Mouse (Mus musculus) megakaryocyte, embryonic 14.5 days (primary cell): ENCODE results near the gene Tnfaip8l1. TPM values are rescaled to one million over a fixed set of nuclear protein-coding genes. Genes with fewer than 3 reads are reported as not detected.

Experiments used
- H3K27me3 ChIP-seq: replicated peaks from 2 replicates; pipeline ENCODE3; 2012; ENCODE audit warnings: inconsistent platforms
- H3K36me3 ChIP-seq: replicated peaks from 2 replicates; pipeline ENCODE3; 2012; ENCODE audit warnings: low read length, inconsistent platforms, mixed read lengths
- H3K4me1 ChIP-seq: 2 replicates; pipeline ENCODE4 v1.6.1; 2012; ENCODE audit warnings: inconsistent platforms
- H3K4me3 ChIP-seq: replicated peaks from 2 replicates; pipeline ENCODE3; 2012; ENCODE audit warnings: moderate library complexity, mild to moderate bottlenecking, inconsistent platforms
- H3K9me3 ChIP-seq: 2 replicates; pipeline ENCODE4 v1.6.1; 2012; ENCODE audit warnings: inconsistent platforms
- FLI1 ChIP-seq: IDR thresholded peaks from 2 replicates; pipeline ENCODE4 v1.6.1; 2012; ENCODE audit warnings: low read length, inconsistent platforms, mixed read lengths
- GATA1 ChIP-seq: IDR thresholded peaks from 3 replicates; pipeline ENCODE4 v1.6.1; 2012; ENCODE audit warnings: mixed read lengths, low read length, inconsistent platforms, borderline replicate concordance
- polyA plus RNA-seq: library from polyadenylated mRNA; stranded (reverse); fragments of >175 nt; gene quantifications from 2 replicates; pipeline ENCODE4 v1.2.3, GENCODE M21; 2012; ENCODE audit warnings: low replicate concordance; ENCODE audit not compliant: insufficient read depth

The Tnfaip8l1 gene
- polyA plus RNA-seq, 1 experiment = 3.0 TPM

DNA sequence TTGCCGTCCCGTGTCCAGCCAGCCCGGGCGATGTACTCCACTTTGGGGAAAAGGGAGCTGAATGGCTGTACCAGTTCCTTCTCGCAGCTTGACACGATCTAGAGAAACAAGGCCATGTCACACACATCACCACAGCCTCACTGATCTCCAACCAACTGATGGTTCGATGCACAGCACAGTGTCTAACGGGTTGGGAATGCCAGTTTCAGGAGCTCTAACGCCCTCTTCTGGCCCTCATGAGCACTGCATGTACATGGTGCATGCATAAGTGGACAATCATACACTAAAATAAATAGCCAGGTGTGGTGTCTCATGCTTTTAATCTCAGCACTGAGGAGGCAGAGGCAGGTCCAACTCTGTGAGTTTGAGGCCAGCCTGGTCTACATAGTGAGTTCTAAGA, 38.3 kb downstream of the Tnfaip8l1 start:
- no peak for TF ChIP-seq FLI1
- no peak for TF ChIP-seq GATA1
- no peak overlapping the region for H3K4me3 ChIP-seq
- peaks cover 18% of the 10 kb centered on the region for H3K4me1 ChIP-seq
- peaks cover 5% of the 10 kb centered on the region for H3K9me3 ChIP-seq
- H3K36me3 ChIP-seq = peaks cover 98% of the 10 kb centered on the region
- no peaks in the 10 kb centered on the region for H3K27me3 ChIP-seq

DNA sequence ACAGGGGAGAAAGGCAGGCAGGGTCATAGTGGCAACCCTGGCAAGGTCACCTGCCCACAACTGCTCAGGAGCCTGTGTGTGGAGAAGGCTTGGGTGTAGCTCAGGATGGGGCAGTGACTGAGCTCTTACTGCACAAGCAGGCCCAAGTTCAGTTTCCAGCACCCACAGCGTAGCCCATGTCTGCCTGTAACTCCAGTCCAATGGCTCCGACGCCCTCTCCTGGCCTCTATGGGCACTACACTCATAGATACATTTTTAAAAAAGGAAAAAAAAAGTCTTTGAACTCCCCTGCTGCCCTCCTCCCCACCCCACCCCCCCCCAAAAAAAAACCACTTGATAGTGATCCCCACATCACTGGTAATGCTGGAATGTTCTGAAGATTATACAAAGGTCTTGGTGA, 39.4 kb downstream of the Tnfaip8l1 start:
- H3K4me3 ChIP-seq = no peak overlapping the region
- peaks cover 18% of the 10 kb centered on the region for H3K4me1 ChIP-seq
- TF ChIP-seq GATA1 (no peak), FLI1 (no peak)
- peaks cover 98% of the 10 kb centered on the region for H3K36me3 ChIP-seq
- H3K9me3 ChIP-seq = peaks cover 5% of the 10 kb centered on the region
- no peaks in the 10 kb centered on the region for H3K27me3 ChIP-seq

DNA sequence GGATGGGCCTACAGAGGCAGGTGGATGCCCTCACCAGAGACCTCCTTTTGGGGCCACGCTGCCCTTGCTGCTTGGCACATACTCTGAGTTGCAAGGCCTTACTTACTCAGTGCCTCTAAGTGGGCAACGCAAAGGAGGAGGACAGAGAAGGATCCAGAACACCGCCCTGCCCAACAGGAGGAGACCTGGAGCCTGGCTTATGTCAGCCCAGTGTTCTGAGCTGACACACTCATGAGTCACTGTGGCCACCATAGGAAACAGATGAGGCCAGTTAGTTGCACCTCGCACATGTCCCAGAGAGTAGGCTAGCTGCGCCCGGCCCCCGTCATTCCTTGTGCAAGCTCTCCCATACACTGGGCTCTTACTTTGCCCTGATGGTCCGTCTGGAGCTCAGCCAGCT, 40.2 kb downstream of the Tnfaip8l1 start:
- no peak for TF ChIP-seq GATA1
- TF ChIP-seq FLI1 = no peak
- H3K36me3 ChIP-seq = peaks cover 98% of the 10 kb centered on the region
- no peaks in the 10 kb centered on the region; the same call in 1 of the 2 replicates for H3K9me3 ChIP-seq
- H3K4me1 ChIP-seq = peaks cover 18% of the 10 kb centered on the region
- no peaks in the 10 kb centered on the region for H3K27me3 ChIP-seq
- no peak overlapping the region for H3K4me3 ChIP-seq

DNA sequence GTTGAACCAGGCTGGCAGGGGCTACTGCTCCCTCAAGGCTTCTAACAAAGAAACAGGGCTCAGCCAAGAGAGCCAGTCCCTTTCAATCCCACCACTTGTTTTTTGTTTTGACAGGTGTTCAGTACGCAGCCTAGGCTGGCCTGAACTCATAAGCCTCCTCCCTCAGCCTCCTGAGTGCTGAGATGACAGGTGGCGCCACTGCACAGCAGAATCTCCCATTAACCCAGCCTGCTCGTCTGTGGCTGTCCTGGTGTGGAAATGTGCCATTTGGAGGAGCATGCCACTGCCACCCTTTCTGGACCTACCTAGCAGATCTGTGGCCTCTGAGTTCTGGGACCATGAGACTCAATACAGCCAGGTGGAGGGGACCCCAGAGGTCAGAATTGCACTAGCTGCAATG, 41.5 kb downstream of the Tnfaip8l1 start:
- Histone ChIP-seq H3K4me1 (peaks cover 19% of the 10 kb centered on the region), H3K4me3 (no peak overlapping the region), H3K27me3 (no peaks in the 10 kb centered on the region), H3K9me3 (no peaks in the 10 kb centered on the region), H3K36me3 (peaks cover 98% of the 10 kb centered on the region)
- no peak for TF ChIP-seq GATA1
- no peak for TF ChIP-seq FLI1

DNA sequence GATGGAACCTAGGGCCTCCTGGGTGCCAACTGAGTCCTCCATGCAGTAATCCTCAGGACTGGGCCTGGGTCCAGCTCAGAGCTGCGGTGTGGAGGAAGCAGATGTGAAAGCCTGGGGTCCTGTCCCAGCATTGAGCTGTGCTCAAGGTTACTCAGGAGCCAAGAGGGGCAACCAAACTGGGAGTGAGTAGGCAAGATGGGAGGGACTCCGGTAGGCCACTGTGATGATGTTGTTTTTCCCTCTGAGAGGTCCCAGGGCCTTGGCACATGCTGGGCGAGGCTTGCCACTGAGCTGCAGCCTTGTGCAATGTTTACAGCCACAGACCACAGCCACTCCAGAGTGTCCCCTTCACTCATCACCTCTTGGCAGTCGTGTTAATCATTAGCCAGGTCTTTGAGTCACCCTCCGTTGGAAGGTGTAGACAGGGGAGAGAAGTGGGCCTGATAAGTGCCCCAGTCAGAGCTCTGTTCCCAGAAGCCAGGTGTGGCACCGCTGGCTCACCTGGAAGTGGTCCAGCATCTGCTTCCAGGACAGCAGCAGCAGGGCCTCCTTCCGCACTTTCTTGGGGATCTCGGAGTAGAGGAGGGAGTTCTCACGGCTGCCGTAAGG, 44.1 kb downstream of the Tnfaip8l1 start:
- Histone ChIP-seq H3K4me3 (no peak overlapping the region), H3K4me1 (peaks cover 37% of the 10 kb centered on the region), H3K36me3 (peaks cover 100% of the 10 kb centered on the region), H3K27me3 (no peaks in the 10 kb centered on the region), H3K9me3 (no peaks in the 10 kb centered on the region)
- TF ChIP-seq GATA1 (no peak), FLI1 (no peak)

DNA sequence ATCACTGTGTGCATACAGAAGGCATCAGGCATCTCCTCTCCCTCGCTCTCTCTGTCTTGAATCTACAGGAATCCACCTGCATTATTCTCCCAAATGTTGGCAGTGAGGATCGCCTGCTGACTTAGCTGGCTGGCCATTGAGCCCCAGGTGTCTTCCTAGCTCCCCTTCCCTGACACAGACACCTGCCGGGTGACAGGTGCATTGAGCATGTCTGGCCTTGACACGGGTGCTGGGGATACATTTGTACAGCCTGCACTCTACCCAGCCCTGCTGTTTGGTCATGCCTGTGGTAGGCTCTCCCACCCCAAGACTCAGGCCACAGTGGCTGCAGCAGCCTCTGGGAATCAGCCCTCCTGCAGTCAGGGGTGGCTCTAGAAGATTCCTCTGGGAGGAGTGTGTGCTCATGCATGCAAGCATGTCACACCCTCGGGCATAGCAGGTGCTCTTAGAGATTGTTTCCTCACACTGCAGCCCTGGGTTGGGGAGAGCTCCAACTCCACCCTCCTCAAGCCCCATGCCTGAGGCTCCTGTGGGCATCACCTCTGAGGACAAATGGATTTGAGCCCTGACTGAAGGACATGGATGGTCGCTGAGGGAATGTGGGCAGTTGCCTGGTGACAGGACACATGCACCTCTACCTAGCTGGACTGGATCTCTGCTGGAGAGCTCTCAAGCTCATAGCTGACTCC, 44.9 kb downstream of the Tnfaip8l1 start:
- peaks cover 41% of the 10 kb centered on the region for H3K4me1 ChIP-seq
- no peaks in the 10 kb centered on the region for H3K27me3 ChIP-seq
- peaks cover 100% of the 10 kb centered on the region for H3K36me3 ChIP-seq
- no peak overlapping the region for H3K4me3 ChIP-seq
- no peak for TF ChIP-seq FLI1
- TF ChIP-seq GATA1 = no peak
- H3K9me3 ChIP-seq = no peaks in the 10 kb centered on the region

DNA sequence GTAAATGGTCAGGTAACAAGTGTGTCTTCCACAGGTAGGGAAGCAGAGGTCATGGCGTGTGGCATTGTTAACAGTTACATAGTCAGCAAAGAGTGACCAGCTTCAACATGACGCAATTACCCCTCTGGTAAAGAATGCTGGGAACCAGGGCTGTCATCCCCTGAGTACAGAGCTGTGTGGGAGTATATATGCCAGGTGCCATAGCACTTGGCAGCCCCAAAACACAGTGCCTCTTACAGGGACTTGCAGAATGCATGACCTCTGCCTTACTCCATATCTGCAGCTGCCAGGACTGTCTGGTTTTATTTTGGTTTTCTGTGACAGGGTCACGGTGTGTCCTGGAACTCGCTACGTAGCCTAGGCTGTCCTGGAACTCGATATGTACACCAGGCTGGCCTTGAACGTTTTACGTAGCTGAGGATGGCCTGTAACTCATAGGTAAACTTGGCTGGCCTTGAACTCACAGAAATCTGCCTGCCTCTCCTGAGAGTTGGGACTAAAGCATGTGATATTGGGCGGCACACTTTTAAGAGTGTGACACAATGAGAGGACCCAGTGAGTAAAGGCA, 45.8 kb downstream of the Tnfaip8l1 start:
- no peak overlapping the region for H3K4me3 ChIP-seq
- peaks cover 98% of the 10 kb centered on the region for H3K36me3 ChIP-seq
- TF ChIP-seq GATA1 = no peak
- no peak for TF ChIP-seq FLI1
- H3K9me3 ChIP-seq = no peaks in the 10 kb centered on the region
- H3K27me3 ChIP-seq = no peaks in the 10 kb centered on the region
- peaks cover 41% of the 10 kb centered on the region for H3K4me1 ChIP-seq

DNA sequence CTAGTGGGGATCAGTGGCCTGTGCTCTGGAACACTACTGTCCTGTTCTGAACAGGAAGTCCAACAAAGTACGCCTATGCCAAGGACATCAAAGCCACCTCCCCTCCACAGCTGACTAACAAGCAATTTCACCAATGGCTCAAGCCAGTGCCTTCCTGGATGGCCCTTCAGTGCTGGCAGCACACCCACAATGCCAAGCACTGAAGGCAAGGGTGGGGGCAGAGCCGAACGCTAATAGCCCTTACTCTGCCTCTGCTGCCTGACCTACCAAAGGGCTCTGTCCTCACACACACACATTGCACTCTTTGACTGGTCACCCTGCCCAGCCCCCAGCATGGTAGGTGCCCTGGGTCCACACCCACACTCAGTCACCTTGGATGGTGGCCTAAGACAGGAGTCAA, 46.5 kb downstream of the Tnfaip8l1 start:
- peaks cover 94% of the 10 kb centered on the region for H3K36me3 ChIP-seq
- H3K4me3 ChIP-seq = no peak overlapping the region
- H3K27me3 ChIP-seq = no peaks in the 10 kb centered on the region
- H3K4me1 ChIP-seq = peaks cover 45% of the 10 kb centered on the region
- TF ChIP-seq GATA1 (no peak), FLI1 (no peak)
- no peaks in the 10 kb centered on the region for H3K9me3 ChIP-seq

DNA sequence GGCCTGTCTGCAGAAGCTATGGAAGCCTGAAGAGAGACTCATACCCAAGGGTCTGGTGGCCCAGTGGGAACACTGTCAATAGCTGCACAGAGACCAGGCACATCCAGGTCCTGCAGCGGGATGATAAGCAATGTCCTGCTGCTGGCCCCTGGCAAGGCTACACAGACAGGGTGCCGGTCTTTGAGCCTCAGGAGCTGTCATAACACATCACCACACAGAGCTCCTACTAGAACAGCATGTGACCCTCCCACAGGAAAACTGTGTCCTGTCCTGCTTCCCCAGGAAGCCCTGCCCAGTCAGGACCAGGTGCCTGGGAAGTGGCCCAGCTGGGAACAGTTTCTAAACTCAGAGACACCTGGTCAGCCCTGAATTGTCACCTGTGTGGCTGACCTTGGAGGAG, 48.8 kb downstream of the Tnfaip8l1 start:
- Histone ChIP-seq H3K4me1 (peaks cover 63% of the 10 kb centered on the region), H3K9me3 (no peaks in the 10 kb centered on the region), H3K4me3 (no peak overlapping the region), H3K27me3 (no peaks in the 10 kb centered on the region), H3K36me3 (peaks cover 92% of the 10 kb centered on the region)
- TF ChIP-seq FLI1 = no peak
- TF ChIP-seq GATA1 = no peak

DNA sequence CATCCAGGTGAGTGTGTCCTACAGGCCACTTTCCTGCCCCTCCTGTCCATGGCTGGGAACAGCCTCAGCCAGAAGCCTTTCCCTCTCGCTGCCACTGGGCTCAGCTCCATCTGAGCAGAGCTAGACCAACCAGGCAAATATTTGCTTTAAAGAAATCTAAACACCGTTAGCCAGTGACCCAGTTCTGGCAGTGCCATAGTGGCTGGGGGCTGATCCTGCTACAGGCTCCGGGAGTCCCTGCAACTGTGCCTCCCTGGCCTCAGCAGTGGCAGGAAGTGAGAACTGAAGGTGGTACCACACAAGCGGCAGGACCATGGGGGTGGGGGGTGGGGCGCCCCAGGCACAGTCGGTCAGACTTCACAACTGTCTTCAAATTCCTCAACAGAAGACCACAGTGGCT, 50.4 kb downstream of the Tnfaip8l1 start:
- H3K4me3 ChIP-seq = peak overlapping the region; percentile 34
- no peaks in the 10 kb centered on the region for H3K27me3 ChIP-seq
- H3K9me3 ChIP-seq = no peaks in the 10 kb centered on the region
- peaks cover 85% of the 10 kb centered on the region for H3K36me3 ChIP-seq
- peaks cover 79% of the 10 kb centered on the region for H3K4me1 ChIP-seq
- TF ChIP-seq GATA1 = no peak
- TF ChIP-seq FLI1 = no peak

DNA sequence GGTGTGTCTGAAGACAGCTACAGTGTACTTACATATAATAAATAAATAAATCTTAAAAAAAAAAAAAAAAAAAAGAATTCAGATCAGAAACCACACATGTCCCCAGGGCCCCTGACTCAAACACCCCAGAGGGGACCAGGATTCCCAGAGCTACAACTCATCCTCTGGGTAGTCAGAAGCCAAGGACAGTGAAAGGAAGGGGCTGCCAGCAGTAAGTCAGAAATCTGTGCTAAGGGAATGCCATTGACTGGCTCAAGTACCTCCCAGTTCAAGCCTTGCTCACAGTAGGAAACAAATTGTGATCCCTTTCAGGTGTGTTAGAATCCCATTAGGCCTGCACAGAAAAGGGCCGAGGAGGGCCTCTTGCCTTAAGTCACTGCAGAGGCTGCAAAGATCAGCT, 52.0 kb downstream of the Tnfaip8l1 start:
- H3K36me3 ChIP-seq = peaks cover 70% of the 10 kb centered on the region
- H3K27me3 ChIP-seq = no peaks in the 10 kb centered on the region
- no peaks in the 10 kb centered on the region for H3K9me3 ChIP-seq
- H3K4me3 ChIP-seq = no peak overlapping the region
- H3K4me1 ChIP-seq = peaks cover 83% of the 10 kb centered on the region
- no peak for TF ChIP-seq FLI1
- no peak for TF ChIP-seq GATA1
